Mouse (Mus musculus): ENCODE results near the gene Pop5. TPM values are rescaled to one million over a fixed set of nuclear protein-coding genes. Genes with fewer than 3 reads are reported as not detected.

Pop5 gene
- polyA plus RNA-seq, 2 experiments from 2014 or later: 84.0 to 114 TPM

Other genes with a start within 250 kb of the Pop5 start
- 10 to 100 TPM; 10.2 to 14.2 TPM for gene Sppl3, start 224.7 kb upstream of the Pop5 start, polyA plus RNA-seq (2017; shearing (Covaris generic))
- 10 to 100 TPM; 15.1 to 18.1 TPM for gene Gm10401, start 137.5 kb upstream of the Pop5 start, polyA plus RNA-seq (2017; shearing (Covaris generic))
- 10 to 100 TPM; 10.6 to 28.4 TPM for gene Acads, start 116.5 kb upstream of the Pop5 start, polyA plus RNA-seq (2017; shearing (Covaris generic))
- gene Unc119b, start 100.9 kb upstream of the Pop5 start, polyA plus RNA-seq (2017; shearing (Covaris generic)): 10 to 100 TPM; 16.1 to 16.4 TPM
- gene Mlec, start 77.7 kb upstream of the Pop5 start, polyA plus RNA-seq (2017; shearing (Covaris generic)): 10 to 100 TPM; 28.9 to 37.0 TPM
- not detected for gene Cabp1, start 41.5 kb upstream of the Pop5 start, polyA plus RNA-seq (2017; shearing (Covaris generic))
- 10 to 100 TPM; 30.5 to 36.5 TPM for gene Rnf10, start 37.1 kb downstream of the Pop5 start, polyA plus RNA-seq (2017; shearing (Covaris generic))
- 10 to 100 TPM; 32.2 to 43.3 TPM for gene Coq5, start 43.8 kb downstream of the Pop5 start, polyA plus RNA-seq (2017; shearing (Covaris generic))
- 100 to 1,000 TPM; 272 to 484 TPM for gene Dynll1, start 65.2 kb downstream of the Pop5 start, polyA plus RNA-seq (2017; shearing (Covaris generic))
- 10 to 100 TPM; 13.9 to 26.3 TPM for gene Srsf9, start 91.3 kb downstream of the Pop5 start, polyA plus RNA-seq (2017; shearing (Covaris generic))
- 10 to 100 TPM; 11.8 to 13.6 TPM for gene Gatc, start 105.3 kb downstream of the Pop5 start, polyA plus RNA-seq (2017; shearing (Covaris generic))
- gene Triap1, start 105.4 kb downstream of the Pop5 start, polyA plus RNA-seq (2017; shearing (Covaris generic)): 10 to 100 TPM; 50.6 to 54.3 TPM
- gene Cox6a1, start 113.1 kb downstream of the Pop5 start, polyA plus RNA-seq (2017; shearing (Covaris generic)): 100 to 1,000 TPM; 486 to 529 TPM
- gene Msi1, start 193.8 kb downstream of the Pop5 start, polyA plus RNA-seq (2017; shearing (Covaris generic)): not detected
- not detected for gene Pla2g1b, start 230.4 kb downstream of the Pop5 start, polyA plus RNA-seq (2017; shearing (Covaris generic))
- gene Sirt4, start 248.9 kb downstream of the Pop5 start, polyA plus RNA-seq (2017; shearing (Covaris generic)): 10 to 100 TPM in 1 of 2 experiments, 1 to 10 TPM in 1; 9.9 to 18.6 TPM

Measured in CD4-positive, CD25-positive, alpha-beta regulatory T cell, adult 4 months (primary cell).